Mouse (Mus musculus): ENCODE data around the gene Slc6a9. TPM values are rescaled to one million over a fixed set of nuclear protein-coding genes. Genes with fewer than 3 reads are reported as not detected.

Gene Slc6a9
- polyA plus RNA-seq, 1 experiment: 129 TPM

DNA sequence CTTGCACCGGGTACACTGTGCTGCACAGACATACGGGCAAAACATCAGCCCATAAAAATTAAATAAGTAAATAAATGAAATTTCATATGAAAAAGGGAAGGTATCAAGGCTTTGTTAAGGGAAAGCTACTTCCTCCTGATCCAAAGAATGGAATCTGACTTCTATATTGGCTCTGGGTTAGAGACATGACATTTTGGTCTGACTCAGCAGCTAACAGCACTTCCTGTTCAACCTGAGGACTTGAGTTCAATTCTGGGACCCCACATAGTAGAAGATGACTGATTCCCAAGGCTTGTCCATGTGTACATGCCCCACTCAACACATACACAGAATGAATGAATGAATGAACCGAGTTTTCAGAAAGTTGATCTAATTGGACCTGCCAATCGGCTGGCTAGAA lies 83.5 kb downstream of the Slc6a9 start:
- no peak overlapping the region for H3ac ChIP-seq (ENCODE audit: control insufficient read depth, insufficient read length)
- H3K4me2 ChIP-seq (ENCODE audit: low read depth): no peak overlapping the region
- no peak for TF ChIP-seq TCF12 (IDR thresholded peaks at IDR 0.05; ENCODE audit: insufficient read depth, poor library complexity, severe bottlenecking)
- no peak for TF ChIP-seq CEBPB (IDR thresholded peaks at IDR 0.05; ENCODE audit: insufficient read depth, poor library complexity, severe bottlenecking)
- TF ChIP-seq E2F4 (IDR thresholded peaks at IDR 0.05; ENCODE audit: insufficient read depth): no peak
- TF ChIP-seq REST (IDR thresholded peaks at IDR 0.05; ENCODE audit: insufficient read depth, insufficient read length): no peak
- no peak for TF ChIP-seq SRF (IDR thresholded peaks at IDR 0.05; ENCODE audit: control insufficient read depth, insufficient read length, low read depth)
- no peak for TF ChIP-seq USF1 (IDR thresholded peaks at IDR 0.05; ENCODE audit: low read depth)
- no peak for TF ChIP-seq MYOD1 (IDR thresholded peaks at IDR 0.05; ENCODE audit: control insufficient read depth in 1 of 3, insufficient read length in 2 of 3, low read depth in 2 of 3)
- no peak for TF ChIP-seq MAX (IDR thresholded peaks at IDR 0.05; ENCODE audit: low read depth)
- no peak for TF ChIP-seq POLR2A (IDR thresholded peaks at IDR 0.05; ENCODE audit: insufficient read length, low read depth)
- no peak for TF ChIP-seq MYOG (IDR thresholded peaks at IDR 0.05; ENCODE audit: control insufficient read depth in 1 of 3, insufficient read depth in 1 of 3, insufficient read length in 2 of 3, low read depth in 2 of 3)
- no peak for TF ChIP-seq POLR2AphosphoS2 (IDR thresholded peaks at IDR 0.05; ENCODE audit: insufficient read length, low read depth)
- TF ChIP-seq TCF3 (IDR thresholded peaks at IDR 0.05; ENCODE audit: insufficient read length, low read depth): no peak
- H3K4me3 ChIP-seq: no peak overlapping the region
- H3K27me3 ChIP-seq (ENCODE audit: control insufficient read depth, insufficient read depth, insufficient read length): no peaks in the 10 kb centered on the region
- H3K79me2 ChIP-seq (ENCODE audit: control insufficient read depth, insufficient read depth): peaks cover 18% of the 10 kb centered on the region
- H3K36me3 ChIP-seq (ENCODE audit: control insufficient read depth, insufficient read depth): no peaks in the 10 kb centered on the region

DNA sequence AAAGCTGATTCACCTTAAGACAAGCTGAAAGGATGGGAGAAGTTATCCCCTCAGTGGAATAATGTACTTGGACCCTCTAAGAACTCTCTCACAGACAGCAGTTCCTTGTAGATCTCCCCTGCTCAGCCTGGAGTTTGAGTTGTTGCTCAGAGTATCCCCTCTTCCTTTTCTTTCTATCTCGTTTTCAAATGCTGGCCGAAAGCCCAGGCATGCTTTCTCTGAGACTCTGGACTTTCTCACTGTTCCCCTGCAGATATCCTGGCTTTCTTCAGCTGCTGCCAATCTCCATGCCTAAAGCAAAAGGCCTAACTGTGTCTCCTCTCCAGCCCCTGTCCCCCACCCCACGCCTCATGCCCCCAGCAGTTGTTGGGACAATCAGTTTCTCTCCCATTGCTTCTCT lies 84.0 kb downstream of the Slc6a9 start:
- Histone ChIP-seq H3ac (ENCODE audit: control insufficient read depth, insufficient read length) (no peak overlapping the region), H3K36me3 (ENCODE audit: control insufficient read depth, insufficient read depth) (no peaks in the 10 kb centered on the region), H3K4me3 (no peak overlapping the region), H3K79me2 (ENCODE audit: control insufficient read depth, insufficient read depth) (peaks cover 14% of the 10 kb centered on the region), H3K27me3 (ENCODE audit: control insufficient read depth, insufficient read depth, insufficient read length) (no peaks in the 10 kb centered on the region), H3K4me2 (ENCODE audit: low read depth) (no peak overlapping the region)
- no peak for TF ChIP-seq TCF12 (IDR thresholded peaks at IDR 0.05; ENCODE audit: insufficient read depth, poor library complexity, severe bottlenecking)
- TF ChIP-seq REST (IDR thresholded peaks at IDR 0.05; ENCODE audit: insufficient read depth, insufficient read length): no peak
- TF ChIP-seq POLR2A (IDR thresholded peaks at IDR 0.05; ENCODE audit: insufficient read length, low read depth): no peak
- TF ChIP-seq MYOG (IDR thresholded peaks at IDR 0.05; ENCODE audit: control insufficient read depth in 1 of 3, insufficient read depth in 1 of 3, insufficient read length in 2 of 3, low read depth in 2 of 3): no peak
- no peak for TF ChIP-seq USF1 (IDR thresholded peaks at IDR 0.05; ENCODE audit: low read depth)
- no peak for TF ChIP-seq POLR2AphosphoS2 (IDR thresholded peaks at IDR 0.05; ENCODE audit: insufficient read length, low read depth)
- no peak for TF ChIP-seq SRF (IDR thresholded peaks at IDR 0.05; ENCODE audit: control insufficient read depth, insufficient read length, low read depth)
- TF ChIP-seq CEBPB (IDR thresholded peaks at IDR 0.05; ENCODE audit: insufficient read depth, poor library complexity, severe bottlenecking): no peak
- no peak for TF ChIP-seq TCF3 (IDR thresholded peaks at IDR 0.05; ENCODE audit: insufficient read length, low read depth)
- no peak for TF ChIP-seq E2F4 (IDR thresholded peaks at IDR 0.05; ENCODE audit: insufficient read depth)

DNA sequence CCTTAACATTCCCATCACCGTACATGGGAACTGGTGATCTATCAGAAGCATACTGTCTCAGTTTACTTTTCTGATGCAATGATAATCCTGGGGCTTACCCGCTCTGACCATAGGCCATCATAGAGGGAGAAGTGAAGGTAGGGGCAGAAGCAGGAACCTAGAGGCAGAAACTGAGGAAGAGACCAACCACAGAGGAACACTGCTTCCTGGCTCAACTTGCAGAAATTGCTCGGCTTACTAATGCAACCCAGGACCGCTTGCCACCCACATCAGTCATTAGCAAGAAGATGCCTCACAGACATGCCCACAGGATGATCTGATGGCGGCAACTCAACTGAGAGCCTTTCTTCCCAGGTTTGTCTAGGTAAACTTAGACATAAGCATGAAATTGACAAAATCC lies 84.5 kb downstream of the Slc6a9 start:
- Histone ChIP-seq H3ac (ENCODE audit: control insufficient read depth, insufficient read length) (no peak overlapping the region), H3K4me2 (ENCODE audit: low read depth) (no peak overlapping the region), H3K4me3 (no peak overlapping the region), H3K79me2 (ENCODE audit: control insufficient read depth, insufficient read depth) (peaks cover 9% of the 10 kb centered on the region), H3K27me3 (ENCODE audit: control insufficient read depth, insufficient read depth, insufficient read length) (no peaks in the 10 kb centered on the region), H3K36me3 (ENCODE audit: control insufficient read depth, insufficient read depth) (no peaks in the 10 kb centered on the region)
- TF ChIP-seq REST (IDR thresholded peaks at IDR 0.05; ENCODE audit: insufficient read depth, insufficient read length): no peak
- TF ChIP-seq MYOG (IDR thresholded peaks at IDR 0.05; ENCODE audit: control insufficient read depth in 1 of 3, insufficient read depth in 1 of 3, insufficient read length in 2 of 3, low read depth in 2 of 3): no peak
- no peak for TF ChIP-seq POLR2AphosphoS2 (IDR thresholded peaks at IDR 0.05; ENCODE audit: insufficient read length, low read depth)
- TF ChIP-seq MYOD1 (IDR thresholded peaks at IDR 0.05; ENCODE audit: control insufficient read depth in 1 of 3, insufficient read length in 2 of 3, low read depth in 2 of 3): no peak
- no peak for TF ChIP-seq MAX (IDR thresholded peaks at IDR 0.05; ENCODE audit: low read depth)
- no peak for TF ChIP-seq POLR2A (IDR thresholded peaks at IDR 0.05; ENCODE audit: insufficient read length, low read depth)
- TF ChIP-seq CEBPB (IDR thresholded peaks at IDR 0.05; ENCODE audit: insufficient read depth, poor library complexity, severe bottlenecking): no peak
- TF ChIP-seq USF1 (IDR thresholded peaks at IDR 0.05; ENCODE audit: low read depth): no peak
- no peak for TF ChIP-seq TCF12 (IDR thresholded peaks at IDR 0.05; ENCODE audit: insufficient read depth, poor library complexity, severe bottlenecking)
- no peak for TF ChIP-seq SRF (IDR thresholded peaks at IDR 0.05; ENCODE audit: control insufficient read depth, insufficient read length, low read depth)
- no peak for TF ChIP-seq E2F4 (IDR thresholded peaks at IDR 0.05; ENCODE audit: insufficient read depth)
- TF ChIP-seq TCF3 (IDR thresholded peaks at IDR 0.05; ENCODE audit: insufficient read length, low read depth): no peak

DNA sequence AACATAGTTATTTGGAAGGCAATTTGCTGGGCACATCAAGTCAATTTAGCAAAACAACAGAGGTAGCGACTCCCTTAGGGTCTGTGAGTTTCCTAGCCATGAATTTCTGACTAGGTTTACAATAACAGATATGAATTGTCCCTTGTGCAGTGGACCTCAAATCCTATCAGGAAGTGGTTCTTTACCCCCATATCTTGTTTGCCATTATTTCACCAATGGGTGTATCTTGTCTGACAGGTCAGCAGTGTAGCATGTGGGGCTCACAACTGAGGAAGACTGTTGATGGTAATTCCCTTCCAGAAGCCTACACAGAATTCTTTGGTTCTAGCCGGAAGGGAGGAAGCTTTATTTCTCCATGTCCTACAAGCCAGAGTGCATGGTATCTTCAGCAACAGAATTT lies 87.1 kb downstream of the Slc6a9 start:
- H3K27me3 ChIP-seq (ENCODE audit: control insufficient read depth, insufficient read depth, insufficient read length): no peaks in the 10 kb centered on the region
- TF ChIP-seq E2F4 (IDR thresholded peaks at IDR 0.05; ENCODE audit: insufficient read depth): no peak
- no peak for TF ChIP-seq CEBPB (IDR thresholded peaks at IDR 0.05; ENCODE audit: insufficient read depth, poor library complexity, severe bottlenecking)
- TF ChIP-seq REST (IDR thresholded peaks at IDR 0.05; ENCODE audit: insufficient read depth, insufficient read length): no peak
- no peak for TF ChIP-seq TCF3 (IDR thresholded peaks at IDR 0.05; ENCODE audit: insufficient read length, low read depth)
- no peak for TF ChIP-seq POLR2AphosphoS2 (IDR thresholded peaks at IDR 0.05; ENCODE audit: insufficient read length, low read depth)
- no peak for TF ChIP-seq POLR2A (IDR thresholded peaks at IDR 0.05; ENCODE audit: insufficient read length, low read depth)
- no peak for TF ChIP-seq MYOD1 (IDR thresholded peaks at IDR 0.05; ENCODE audit: control insufficient read depth in 1 of 3, insufficient read length in 2 of 3, low read depth in 2 of 3)
- no peak for TF ChIP-seq MAX (IDR thresholded peaks at IDR 0.05; ENCODE audit: low read depth)
- no peak for TF ChIP-seq TCF12 (IDR thresholded peaks at IDR 0.05; ENCODE audit: insufficient read depth, poor library complexity, severe bottlenecking)
- TF ChIP-seq USF1 (IDR thresholded peaks at IDR 0.05; ENCODE audit: low read depth): no peak
- TF ChIP-seq SRF (IDR thresholded peaks at IDR 0.05; ENCODE audit: control insufficient read depth, insufficient read length, low read depth): no peak
- no peak for TF ChIP-seq MYOG (IDR thresholded peaks at IDR 0.05; ENCODE audit: control insufficient read depth in 1 of 3, insufficient read depth in 1 of 3, insufficient read length in 2 of 3, low read depth in 2 of 3)
- H3K4me3 ChIP-seq: no peak overlapping the region
- no peak overlapping the region for H3ac ChIP-seq (ENCODE audit: control insufficient read depth, insufficient read length)
- no peaks in the 10 kb centered on the region for H3K36me3 ChIP-seq (ENCODE audit: control insufficient read depth, insufficient read depth)
- no peak overlapping the region for H3K4me2 ChIP-seq (ENCODE audit: low read depth)
- H3K79me2 ChIP-seq (ENCODE audit: control insufficient read depth, insufficient read depth): no peaks in the 10 kb centered on the region

All from myocyte (in vitro differentiated cells).